Mouse (Mus musculus) erythroblast, embryonic 14.5 days (primary cell): Measurements from ENCODE around the gene Ppm1h. TPM values are rescaled to one million over a fixed set of nuclear protein-coding genes. Genes with fewer than 3 reads are reported as not detected.
"Not testable (repeated sequence)": the region's sequence is repeated elsewhere in the genome, so short reads cannot be mapped to it uniquely, and the experiment has no call there.

Experiments
- H3K27me3 ChIP-seq: 2 replicates; pipeline ENCODE4 v1.6.1; 2012; ENCODE audit warnings: inconsistent platforms; ENCODE audit not compliant: control insufficient read depth
- H3K36me3 ChIP-seq: 2 replicates; pipeline ENCODE4 v1.6.1; 2012; ENCODE audit warnings: mild to moderate bottlenecking, inconsistent platforms; ENCODE audit not compliant: control insufficient read depth
- H3K4me1 ChIP-seq: 2 replicates; pipeline ENCODE4 v1.6.1; 2012; ENCODE audit warnings: inconsistent platforms; ENCODE audit not compliant: control insufficient read depth
- H3K4me3 ChIP-seq: replicated peaks from 2 replicates; pipeline ENCODE3; 2012; ENCODE audit warnings: moderate library complexity, mild to moderate bottlenecking, inconsistent platforms
- H3K9me3 ChIP-seq: 2 replicates; pipeline ENCODE4 v1.6.1; 2012; ENCODE audit warnings: low read length, inconsistent platforms, mixed read lengths; ENCODE audit not compliant: control insufficient read depth
- GATA1 ChIP-seq: IDR thresholded peaks from 2 replicates; pipeline ENCODE4 v1.6.1; 2012; ENCODE audit warnings: low read length, inconsistent platforms, mixed read lengths
- TAL1 ChIP-seq: IDR thresholded peaks from 3 replicates; pipeline ENCODE4 v1.6.1; 2012; ENCODE audit warnings: low read length, inconsistent platforms, mixed read lengths
- polyA plus RNA-seq: library from polyadenylated mRNA; stranded (reverse); fragments of >175 nt; gene quantifications from 2 replicates; pipeline ENCODE4 v1.2.3, GENCODE M21; 2012

The Ppm1h gene
- polyA plus RNA-seq, 1 experiment, result not detected

- Histone ChIP-seq H3K27me3 (no peaks in the 10 kb centered on the region), H3K36me3 (no peaks in the 10 kb centered on the region), H3K9me3 (no peaks in the 10 kb centered on the region), H3K4me3 (no peak overlapping the region), H3K4me1 (peaks cover 3% of the 10 kb centered on the region; the same call in 1 of the 2 replicates)
- TF ChIP-seq TAL1, result no peak
- TF ChIP-seq GATA1, result no peak
Observed at GRCm38 (mm10) chr10:122930520-122930919, 252.0 kb downstream of the Ppm1h start.

- no peak overlapping the region for H3K4me3 ChIP-seq
- no peaks in the 10 kb centered on the region for H3K9me3 ChIP-seq
- H3K4me1 ChIP-seq, result peaks cover 3% of the 10 kb centered on the region; the same call in 1 of the 2 replicates
- H3K36me3 ChIP-seq, result no peaks in the 10 kb centered on the region
- TF ChIP-seq TAL1, result no peak
- TF ChIP-seq GATA1, result no peak
- H3K27me3 ChIP-seq, result no peaks in the 10 kb centered on the region
Observed at GRCm38 (mm10) chr10:122931193-122931832, 252.8 kb downstream of the Ppm1h start.

GRCm38 (mm10) chr10:122931851-122932550, 253.4 kb downstream of the Ppm1h start:
- H3K27me3 ChIP-seq, result no peaks in the 10 kb centered on the region
- H3K36me3 ChIP-seq, result no peaks in the 10 kb centered on the region
- peaks cover 3% of the 10 kb centered on the region; the same call in 1 of the 2 replicates for H3K4me1 ChIP-seq
- TF ChIP-seq GATA1 (no peak), TAL1 (no peak)
- no peak overlapping the region for H3K4me3 ChIP-seq
- H3K9me3 ChIP-seq, result no peaks in the 10 kb centered on the region

- Histone ChIP-seq H3K4me3 (no peak overlapping the region), H3K27me3 (no peaks in the 10 kb centered on the region), H3K36me3 (no peaks in the 10 kb centered on the region), H3K4me1 (peaks cover 3% of the 10 kb centered on the region; the same call in 1 of the 2 replicates), H3K9me3 (no peaks in the 10 kb centered on the region)
- TF ChIP-seq GATA1 (no peak), TAL1 (no peak)
Observed at GRCm38 (mm10) chr10:122933053-122933838, 254.7 kb downstream of the Ppm1h start.

GRCm38 (mm10) chr10:122935406-122935805, 256.8 kb downstream of the Ppm1h start:
- not testable (repeated sequence) for H3K9me3 ChIP-seq, H3K4me3 ChIP-seq, H3K36me3 ChIP-seq, H3K4me1 ChIP-seq, H3K27me3 ChIP-seq

GRCm38 (mm10) chr10:122937380-122937779, 258.8 kb downstream of the Ppm1h start:
- H3K4me1 ChIP-seq, H3K9me3 ChIP-seq, H3K27me3 ChIP-seq, H3K36me3 ChIP-seq, H3K4me3 ChIP-seq: not testable (repeated sequence)

- no peaks in the 10 kb centered on the region for H3K4me1 ChIP-seq
- H3K9me3 ChIP-seq, result no peaks in the 10 kb centered on the region
- TF ChIP-seq TAL1 (no peak), GATA1 (no peak)
- no peaks in the 10 kb centered on the region for H3K27me3 ChIP-seq
- no peak overlapping the region for H3K4me3 ChIP-seq
- H3K36me3 ChIP-seq, result no peaks in the 10 kb centered on the region
Observed at GRCm38 (mm10) chr10:122939546-122939945, 261.0 kb downstream of the Ppm1h start.

- Histone ChIP-seq H3K4me1 (no peaks in the 10 kb centered on the region), H3K27me3 (no peaks in the 10 kb centered on the region), H3K36me3 (no peaks in the 10 kb centered on the region), H3K9me3 (no peaks in the 10 kb centered on the region), H3K4me3 (no peak overlapping the region)
- TF ChIP-seq GATA1 (no peak), TAL1 (no peak)
Observed at GRCm38 (mm10) chr10:122942771-122943170, 264.2 kb downstream of the Ppm1h start.

GRCm38 (mm10) chr10:122943824-122944223, 265.3 kb downstream of the Ppm1h start:
- TF ChIP-seq GATA1 (no peak), TAL1 (no peak)
- Histone ChIP-seq H3K27me3 (no peaks in the 10 kb centered on the region), H3K9me3 (no peaks in the 10 kb centered on the region), H3K4me3 (no peak overlapping the region), H3K36me3 (no peaks in the 10 kb centered on the region), H3K4me1 (no peaks in the 10 kb centered on the region)
